Mouse (Mus musculus) 3134 (cell line): ENCODE results near the gene a.
"Not testable (repeated sequence)": the region's sequence is repeated elsewhere in the genome, so short reads cannot be mapped to it uniquely, and the experiment has no call there.

ENCODE experiments used
- DNase-seq: peaks from one replicate; pipeline ENCODE4 v3.0.0-alpha.2; 2011; ENCODE audit warnings: low spot score; ENCODE audit not compliant: insufficient read length; ENCODE audit errors: extremely low read depth

The a gene

GRCm38 (mm10) chr2:154971919-154972692 lies 180.9 kb downstream of the a start:
- no peak for DNase-seq

GRCm38 (mm10) chr2:154972981-154973380 lies 181.8 kb downstream of the a start:
- DNase-seq: no peak

- no peak for DNase-seq
Measured at GRCm38 (mm10) chr2:154986609-154987008, 195.4 kb downstream of the a start.

- no peak for DNase-seq
Measured at GRCm38 (mm10) chr2:154991411-154991810, 200.2 kb downstream of the a start.

- no peak for DNase-seq
Measured at GRCm38 (mm10) chr2:154992083-154992482, 200.9 kb downstream of the a start.

- DNase-seq: no peak
Measured at GRCm38 (mm10) chr2:155005491-155005890, 214.3 kb downstream of the a start.

- peak; percentile 53 for DNase-seq
Measured at GRCm38 (mm10) chr2:155011086-155011656, 220.0 kb downstream of the a start.

- DNase-seq: no peak
Measured at GRCm38 (mm10) chr2:155012991-155013390, 221.8 kb downstream of the a start.

GRCm38 (mm10) chr2:155016751-155017150 lies 225.5 kb downstream of the a start:
- DNase-seq: not testable (repeated sequence)

GRCm38 (mm10) chr2:155018251-155018755 lies 227.1 kb downstream of the a start, which contains the start of gene Gm14226:
TSS of gene Gm14226 (plus strand) at chr2:155018266.
- not testable (repeated sequence) for DNase-seq

- DNase-seq: no peak
Measured at GRCm38 (mm10) chr2:155018762-155019641, 227.8 kb downstream of the a start.

- no peak for DNase-seq
Measured at GRCm38 (mm10) chr2:155019673-155020072, 228.5 kb downstream of the a start.

- not testable (repeated sequence) for DNase-seq
Measured at GRCm38 (mm10) chr2:155020247-155020826, 229.1 kb downstream of the a start.

GRCm38 (mm10) chr2:155030831-155031230 lies 239.6 kb downstream of the a start:
- no peak for DNase-seq

- DNase-seq: no peak
Measured at GRCm38 (mm10) chr2:155032938-155033710, 241.9 kb downstream of the a start.

- DNase-seq: no peak
Measured at GRCm38 (mm10) chr2:155039956-155040355, 248.8 kb downstream of the a start.

- no peak for DNase-seq
Measured at GRCm38 (mm10) chr2:155044542-155044941, 253.3 kb downstream of the a start.

GRCm38 (mm10) chr2:155045075-155045474 lies 253.9 kb downstream of the a start:
- DNase-seq: no peak

GRCm38 (mm10) chr2:155046803-155047202 lies 255.6 kb downstream of the a start:
- DNase-seq: peak; percentile 21
